Mouse (Mus musculus) embryo, embryonic 9.5 days (tissue): ENCODE results near the gene Tango2.

Experiments used
- DNase-seq: peaks from one replicate; pipeline ENCODE4 v3.0.0-alpha.2; 2017; ENCODE audit errors: extremely low spot score

The Tango2 gene

GRCm38 (mm10) chr16:18347931-18348600 lies at the start of gene Tango2, which contains the start of gene Arvcf:
TSS of gene Tango2 (minus strand) at chr16:18348103.
TSS of gene Arvcf (plus strand) at chr16:18348182.
- peak; percentile 93 for DNase-seq

- no peak for DNase-seq
Observed at GRCm38 (mm10) chr16:18396791-18397621, 49.1 kb upstream of the Tango2 start.

GRCm38 (mm10) chr16:18396201-18396600 lies 48.3 kb upstream of the Tango2 start:
- no peak for DNase-seq

- DNase-seq = no peak
Observed at GRCm38 (mm10) chr16:18395620-18396036, 47.7 kb upstream of the Tango2 start.

- no peak for DNase-seq
Observed at GRCm38 (mm10) chr16:18394777-18395619, 47.1 kb upstream of the Tango2 start.

- DNase-seq = no peak
Observed at GRCm38 (mm10) chr16:18394056-18394455, 46.2 kb upstream of the Tango2 start.

- DNase-seq = no peak
Observed at GRCm38 (mm10) chr16:18393595-18393994, 45.7 kb upstream of the Tango2 start.

GRCm38 (mm10) chr16:18392469-18393426 lies 44.8 kb upstream of the Tango2 start:
- DNase-seq = peak; percentile 93

GRCm38 (mm10) chr16:18391728-18392127 lies 43.8 kb upstream of the Tango2 start:
- no peak for DNase-seq

GRCm38 (mm10) chr16:18391127-18391526 lies 43.2 kb upstream of the Tango2 start:
- no peak for DNase-seq

GRCm38 (mm10) chr16:18390399-18390798 lies 42.5 kb upstream of the Tango2 start:
- no peak for DNase-seq

GRCm38 (mm10) chr16:18388583-18389435 lies 40.9 kb upstream of the Tango2 start:
- DNase-seq = no peak

GRCm38 (mm10) chr16:18387704-18388582 lies 40.0 kb upstream of the Tango2 start:
- no peak for DNase-seq

GRCm38 (mm10) chr16:18386972-18387371 lies 39.1 kb upstream of the Tango2 start:
- DNase-seq = no peak

- no peak for DNase-seq
Observed at GRCm38 (mm10) chr16:18386451-18386850, 38.5 kb upstream of the Tango2 start.

- no peak for DNase-seq
Observed at GRCm38 (mm10) chr16:18385411-18385810, 37.5 kb upstream of the Tango2 start.

GRCm38 (mm10) chr16:18384659-18385058 lies 36.8 kb upstream of the Tango2 start:
- no peak for DNase-seq

GRCm38 (mm10) chr16:18384211-18384610 lies 36.3 kb upstream of the Tango2 start:
- no peak for DNase-seq

GRCm38 (mm10) chr16:18383756-18384155 lies 35.9 kb upstream of the Tango2 start:
- peak; percentile 66 for DNase-seq
